Mouse (Mus musculus) limb, embryonic 13.5 days (tissue): ENCODE results near the gene Rfx6. TPM values are rescaled to one million over a fixed set of nuclear protein-coding genes. Genes with fewer than 3 reads are reported as not detected.
A peak's percentile ranks its signal among the peaks of the same experiment; 100 is the strongest.

Experiments
- ATAC-seq: fragments of 200-750 bp; cut with Nextera tagmentation; 2 replicates; pipeline ENCODE4 v1.8.0; 2017; ENCODE audit warnings: low read depth, moderate number of reproducible peaks, moderate TSS enrichment; ENCODE audit not compliant: low FRiP score
- H3K27ac ChIP-seq: fragments of 300-500 bp; sonication (generic); 2 replicates; pipeline ENCODE4 v1.5.1; 2015; ENCODE audit warnings: inconsistent platforms, mild to moderate bottlenecking, moderate library complexity
- H3K27me3 ChIP-seq: fragments of 300-500 bp; sonication (generic); 2 replicates; pipeline ENCODE4 v1.6.1; 2015; ENCODE audit warnings: mild to moderate bottlenecking, inconsistent platforms
- H3K36me3 ChIP-seq: fragments of 300-500 bp; sonication (generic); 2 replicates; pipeline ENCODE4 v1.6.1; 2015; ENCODE audit warnings: inconsistent platforms, mild to moderate bottlenecking, moderate library complexity
- H3K4me1 ChIP-seq: fragments of 300-500 bp; sonication (generic); 2 replicates; pipeline ENCODE4 v1.6.1; 2015; ENCODE audit warnings: inconsistent platforms
- H3K4me2 ChIP-seq: fragments of 300-500 bp; sonication (generic); replicated peaks from 2 replicates; pipeline ENCODE4 v1.6.1; 2015; ENCODE audit warnings: inconsistent platforms, mild to moderate bottlenecking, moderate library complexity
- H3K4me3 ChIP-seq: fragments of 300-500 bp; sonication (generic); 2 replicates; pipeline ENCODE4 v1.5.1; 2015; ENCODE audit warnings: moderate library complexity, mild to moderate bottlenecking, inconsistent platforms
- H3K9ac ChIP-seq: fragments of 300-500 bp; sonication (generic); 2 replicates; pipeline ENCODE4 v1.6.1; 2015; ENCODE audit warnings: mild to moderate bottlenecking, inconsistent platforms
- H3K9me3 ChIP-seq: fragments of 300-500 bp; sonication (generic); 2 replicates; pipeline ENCODE4 v1.6.1; 2016; ENCODE audit warnings: inconsistent platforms
- WGBS: fragments of 180-500 bp; shearing (Covaris S2); methylation state at CpG from one replicate; pipeline ENCODE4 v1.1.7; 2015; 5-methylcytosine and 5-hydroxymethylcytosine counted together
- polyA plus RNA-seq: library from polyadenylated mRNA; unstranded; fragments of >200 nt; fragmentation: Nextera tagmentation; extraction: Ambion mirVana; gene quantifications from 2 replicates; pipeline ENCODE4 v1.2.1, GENCODE M21; 2015

Gene Rfx6
- polyA plus RNA-seq, result not detected in 2 replicates

DNA sequence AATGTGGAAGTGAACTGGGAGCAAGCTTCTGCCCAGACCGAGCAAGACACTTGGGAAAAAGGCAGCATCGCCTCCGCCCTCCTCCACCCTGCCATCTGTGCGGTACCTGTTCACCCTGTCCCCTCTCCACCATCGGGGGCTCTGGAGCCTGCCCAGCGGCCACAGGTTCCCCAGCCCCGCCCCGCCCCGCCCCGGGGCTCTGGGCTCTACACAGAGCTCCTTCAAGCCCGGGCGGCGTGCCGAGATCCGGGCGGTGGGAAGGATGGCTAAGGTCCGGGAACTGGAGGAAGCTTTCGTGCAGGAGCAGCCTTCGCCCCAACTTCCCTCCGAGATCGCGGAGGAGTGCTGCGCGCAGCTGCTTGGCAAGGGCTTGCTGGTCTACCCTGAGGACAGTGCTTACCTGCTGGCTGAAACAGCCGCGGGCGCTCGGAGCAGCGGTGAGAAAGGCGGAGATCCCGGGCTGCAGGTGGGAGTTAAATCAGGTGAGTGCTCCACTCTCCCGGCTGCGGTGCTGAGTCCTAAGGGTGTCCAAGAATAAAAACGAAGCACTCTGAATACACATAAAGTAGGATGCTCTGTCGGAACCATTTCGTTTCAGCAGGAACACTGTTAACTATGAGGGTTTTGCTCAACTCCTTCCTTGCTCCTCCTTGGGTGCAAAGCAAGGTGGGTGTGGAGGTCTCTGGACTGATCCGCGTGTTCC is at the start of gene Rfx6:
Rfx6 (plus strand) TSS at position 209 of the 703 bp plus-strand sequence.
- Histone ChIP-seq H3K4me3 (peak within 1 kb of the TSS; percentile 48), H3K9ac (peak within 1 kb of the TSS; percentile 36), H3K4me2 (peak within 1 kb of the TSS; percentile 79), H3K9me3 (no peaks in the 10 kb centered on the region), H3K4me1 (peaks cover 11% of the 10 kb centered on the region), H3K36me3 (no peaks in the 10 kb centered on the region), H3K27ac (no peak within 1 kb of the TSS), H3K27me3 (peaks cover 37% of the 10 kb centered on the region)
- WGBS, result 1% methylated on average over 38 of the region's 38 CpGs
- ATAC-seq, result no peak

DNA sequence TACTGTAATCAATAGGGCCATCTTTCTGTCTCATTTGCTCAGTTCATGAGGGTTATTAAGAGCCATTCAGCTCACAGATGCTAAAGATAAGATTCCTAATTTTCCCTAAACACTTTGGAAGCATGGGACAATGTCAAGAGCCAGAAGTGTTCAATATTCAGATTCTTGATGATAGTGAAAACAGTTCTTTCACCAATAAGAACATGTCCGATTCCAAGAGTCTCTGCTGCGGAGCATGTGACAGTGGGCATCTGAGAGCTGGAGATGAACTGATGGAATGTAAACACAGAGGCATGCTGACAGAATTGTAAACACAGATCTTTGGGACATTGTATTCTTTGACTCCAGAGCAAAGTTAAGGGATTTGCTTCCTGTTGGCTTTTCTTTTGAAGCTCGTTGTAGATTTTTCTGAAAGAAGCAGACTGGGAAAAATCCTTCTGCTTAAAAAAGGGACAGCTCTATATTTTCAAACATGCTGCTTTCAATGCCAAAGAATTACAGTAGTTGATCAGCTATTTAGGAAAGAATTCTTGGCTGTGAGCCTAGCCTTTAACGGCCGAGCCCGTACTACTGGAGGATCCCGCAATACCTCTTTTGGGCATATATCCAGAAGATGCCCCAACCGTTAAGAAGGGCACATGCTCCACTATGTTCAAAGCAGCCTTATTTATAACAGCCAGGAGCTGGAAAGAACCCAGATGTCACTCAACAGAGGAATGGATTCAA is 46.0 kb upstream of the Rfx6 start, which contains the start of gene Gprc6a:
Gprc6a (minus strand) TSS at position 51 of the 726 bp plus-strand sequence.
- WGBS, result 72% methylated on average over 8 of the region's 8 CpGs
- Histone ChIP-seq H3K9me3 (no peaks in the 10 kb centered on the region), H3K4me2 (no peak within 1 kb of the TSS), H3K27ac (no peak within 1 kb of the TSS), H3K36me3 (no peaks in the 10 kb centered on the region), H3K9ac (no peak within 1 kb of the TSS), H3K27me3 (no peaks in the 10 kb centered on the region), H3K4me3 (no peak within 1 kb of the TSS), H3K4me1 (no peaks in the 10 kb centered on the region)
- ATAC-seq, result no peak

DNA sequence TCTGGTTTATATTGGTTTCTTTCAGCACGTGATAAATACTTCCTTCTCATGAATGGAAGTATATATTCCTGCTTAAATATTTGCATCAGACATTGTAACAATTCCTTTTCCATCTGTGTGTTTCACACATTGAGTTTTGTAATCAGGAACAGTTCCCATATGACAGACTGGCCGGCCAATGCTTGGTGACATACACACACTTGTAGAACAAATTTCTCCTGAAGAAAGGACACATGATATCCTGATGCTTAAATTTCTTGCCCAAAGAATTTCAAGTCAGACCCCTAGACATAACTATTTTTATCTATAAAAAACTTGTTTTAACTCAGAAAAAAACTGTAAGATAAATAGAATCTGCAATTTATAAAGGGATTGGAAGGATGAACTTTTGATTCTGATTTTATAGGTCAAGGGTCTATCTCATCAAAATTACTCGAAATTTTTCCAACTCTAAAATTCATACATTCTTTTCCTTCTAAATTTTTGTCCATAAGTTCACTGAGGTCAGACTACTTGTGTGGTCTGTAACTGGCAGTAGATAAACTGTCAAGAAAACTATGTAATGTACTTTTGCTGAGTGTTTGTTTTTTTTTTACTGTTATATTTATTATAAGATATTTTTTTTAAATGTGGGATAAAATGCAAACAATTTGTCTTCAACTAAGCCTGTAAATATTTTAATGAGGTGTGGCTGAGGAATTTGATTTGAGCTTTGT is 27.9 kb upstream of the Rfx6 start:
- Histone ChIP-seq H3K4me2 (no peak overlapping the region), H3K36me3 (no peaks in the 10 kb centered on the region), H3K9ac (no peak overlapping the region), H3K4me1 (no peaks in the 10 kb centered on the region), H3K4me3 (no peak overlapping the region), H3K9me3 (no peaks in the 10 kb centered on the region), H3K27ac (no peak overlapping the region), H3K27me3 (no peaks in the 10 kb centered on the region)
- no peak for ATAC-seq
- 58% methylated on average over 3 of the region's 3 CpGs for WGBS

DNA sequence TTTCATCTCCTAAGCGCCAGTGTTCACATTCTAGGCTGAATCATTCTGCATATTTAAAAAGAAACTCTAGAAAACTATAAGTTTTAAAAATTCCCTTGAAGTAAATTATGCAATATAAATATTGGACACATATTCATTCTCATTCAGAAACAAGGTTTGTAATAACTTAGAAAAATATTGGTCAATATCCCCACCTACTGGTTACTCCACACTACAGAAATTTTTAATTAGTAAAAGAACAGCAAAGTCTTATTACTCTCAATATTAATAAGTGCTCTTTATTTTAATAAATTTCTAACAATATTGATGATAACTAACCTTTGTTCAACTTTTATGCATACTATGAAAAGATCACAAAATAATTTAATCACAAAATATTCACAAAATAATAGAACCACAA is 20.2 kb upstream of the Rfx6 start:
- H3K4me3 ChIP-seq, result no peak overlapping the region
- no peak overlapping the region for H3K27ac ChIP-seq
- ATAC-seq, result no peak
- H3K9ac ChIP-seq, result no peak overlapping the region
- 64% methylated on average over 1 of the region's 1 CpGs for WGBS
- no peaks in the 10 kb centered on the region for H3K36me3 ChIP-seq
- no peak overlapping the region for H3K4me2 ChIP-seq
- H3K9me3 ChIP-seq, result no peaks in the 10 kb centered on the region
- no peaks in the 10 kb centered on the region for H3K27me3 ChIP-seq
- H3K4me1 ChIP-seq, result no peaks in the 10 kb centered on the region

DNA sequence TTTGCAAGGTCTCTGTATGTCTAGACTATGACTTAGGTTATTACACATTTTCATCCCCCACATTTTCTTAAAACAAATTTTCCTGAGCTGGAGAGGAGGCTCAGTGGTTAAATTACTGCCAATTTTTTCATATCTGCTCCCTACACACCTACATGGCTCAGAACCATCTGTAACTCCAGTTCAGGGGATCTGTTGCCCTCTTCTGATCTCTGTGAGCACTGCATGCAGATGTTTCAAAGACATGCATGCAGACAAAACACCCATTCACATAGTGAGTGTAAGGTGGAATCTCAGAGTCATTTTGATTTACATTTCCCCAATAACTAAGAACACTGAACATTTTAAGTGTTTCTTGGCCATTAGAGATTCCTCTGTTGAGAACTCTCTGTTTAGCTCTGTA is 8.2 kb upstream of the Rfx6 start:
- H3K4me3 ChIP-seq, result no peak overlapping the region
- H3K4me2 ChIP-seq, result no peak overlapping the region
- no peaks in the 10 kb centered on the region for H3K4me1 ChIP-seq
- ATAC-seq, result no peak
- no peak overlapping the region for H3K9ac ChIP-seq
- H3K27me3 ChIP-seq, result no peaks in the 10 kb centered on the region
- no peaks in the 10 kb centered on the region for H3K36me3 ChIP-seq
- H3K27ac ChIP-seq, result no peak overlapping the region
- H3K9me3 ChIP-seq, result no peaks in the 10 kb centered on the region

DNA sequence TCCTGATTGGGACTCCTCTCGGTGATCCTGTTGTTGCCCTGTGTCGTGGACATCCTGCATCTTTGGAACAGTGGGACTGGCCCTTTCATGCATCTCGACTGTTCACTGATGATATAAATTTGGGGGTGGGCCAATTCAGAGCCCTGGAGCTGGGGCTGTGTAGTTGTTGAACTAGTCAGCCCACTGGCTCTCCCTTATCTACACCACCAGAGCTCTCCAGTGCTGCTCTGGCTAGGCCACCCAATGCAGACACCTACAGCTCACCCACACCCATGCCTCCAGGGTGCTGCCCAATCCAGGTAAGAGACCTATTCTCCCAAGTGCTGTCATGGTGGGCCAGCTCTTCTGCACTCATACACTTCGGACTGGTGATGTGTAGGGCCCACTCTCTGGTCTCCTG is 6.0 kb upstream of the Rfx6 start:
- Histone ChIP-seq H3K36me3 (no peaks in the 10 kb centered on the region), H3K9ac (no peak overlapping the region), H3K4me3 (no peak overlapping the region), H3K4me2 (no peak overlapping the region), H3K4me1 (no peaks in the 10 kb centered on the region), H3K27ac (no peak overlapping the region), H3K27me3 (peaks cover 13% of the 10 kb centered on the region), H3K9me3 (no peaks in the 10 kb centered on the region)
- 86% methylated on average over 4 of the region's 4 CpGs for WGBS
- peak; percentile 32; the same call in 1 of the 2 replicates for ATAC-seq

DNA sequence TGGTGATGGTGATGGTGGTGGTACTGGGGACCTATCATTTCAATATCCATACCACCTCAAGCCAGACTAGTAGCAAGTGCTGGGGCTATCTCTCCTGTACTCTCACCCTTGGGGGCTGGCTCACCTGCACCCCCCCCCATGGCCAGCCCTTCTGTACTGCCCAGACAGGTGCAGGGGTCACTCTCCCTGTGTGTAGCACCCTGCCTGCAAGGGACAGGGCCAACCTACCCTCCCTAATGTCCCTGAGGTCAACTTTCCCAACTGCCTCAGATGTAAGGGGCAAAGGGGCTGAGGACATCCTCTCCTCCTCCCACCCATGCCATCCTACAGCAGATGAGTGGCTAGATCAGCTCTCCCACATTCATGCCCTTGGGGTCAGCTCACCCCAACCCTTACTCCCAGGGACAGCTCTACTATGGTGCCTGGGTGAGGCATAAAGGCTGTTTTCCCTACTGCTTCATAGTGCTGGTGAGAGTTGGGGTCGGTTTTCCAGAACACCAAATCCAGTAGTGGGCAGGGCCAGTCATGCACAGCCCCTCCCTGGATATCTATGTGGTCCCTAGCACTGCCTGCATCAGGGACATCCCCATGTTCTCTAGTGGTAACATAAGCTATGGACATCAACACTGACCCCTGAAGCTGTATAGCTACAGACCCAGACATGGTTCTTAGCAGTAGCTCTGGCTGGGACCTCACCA is 5.3 kb upstream of the Rfx6 start:
- WGBS, result 47% methylated on average over 1 of the region's 1 CpGs
- ATAC-seq, result peak; percentile 32

DNA sequence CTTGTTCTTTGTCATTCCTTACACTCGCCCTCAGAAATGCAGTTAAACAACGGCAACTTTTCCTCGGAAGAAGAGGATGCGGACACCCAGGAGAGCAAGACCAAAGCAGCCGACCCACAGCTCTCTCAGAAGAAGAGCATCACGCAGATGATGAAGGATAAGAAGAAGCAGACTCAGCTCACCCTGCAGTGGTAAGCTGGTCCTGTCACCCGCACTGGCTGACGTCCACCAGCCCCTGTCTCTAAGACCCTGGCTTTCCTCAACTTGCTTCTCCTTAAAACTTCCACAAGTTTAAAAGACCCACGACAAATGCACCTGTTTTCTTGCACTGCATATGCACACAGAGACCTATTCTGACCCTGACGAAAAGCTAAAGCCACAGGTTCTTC is 689 bp downstream of the Rfx6 start:
- H3K9me3 ChIP-seq, result no peaks in the 10 kb centered on the region
- no peak overlapping the region for H3K27ac ChIP-seq
- peak overlapping the region; percentile 48 for H3K4me3 ChIP-seq
- no peaks in the 10 kb centered on the region for H3K36me3 ChIP-seq
- H3K9ac ChIP-seq, result no peak overlapping the region
- H3K4me1 ChIP-seq, result peaks cover 11% of the 10 kb centered on the region
- 5% methylated on average over 10 of the region's 10 CpGs for WGBS
- no peak for ATAC-seq
- peak overlapping the region; percentile 79 for H3K4me2 ChIP-seq
- H3K27me3 ChIP-seq, result peaks cover 37% of the 10 kb centered on the region

More for the DNA sequence above, 5.3 kb upstream of the Rfx6 start:
- peaks cover 2% of the 10 kb centered on the region; the same call in 1 of the 2 replicates for H3K4me1 ChIP-seq
- H3K27me3 ChIP-seq, result peaks cover 19% of the 10 kb centered on the region
- no peaks in the 10 kb centered on the region for H3K9me3 ChIP-seq
- H3K4me2 ChIP-seq, result no peak overlapping the region
- H3K27ac ChIP-seq, result no peak overlapping the region
- no peak overlapping the region for H3K4me3 ChIP-seq
- H3K36me3 ChIP-seq, result no peaks in the 10 kb centered on the region
- no peak overlapping the region for H3K9ac ChIP-seq

DNA sequence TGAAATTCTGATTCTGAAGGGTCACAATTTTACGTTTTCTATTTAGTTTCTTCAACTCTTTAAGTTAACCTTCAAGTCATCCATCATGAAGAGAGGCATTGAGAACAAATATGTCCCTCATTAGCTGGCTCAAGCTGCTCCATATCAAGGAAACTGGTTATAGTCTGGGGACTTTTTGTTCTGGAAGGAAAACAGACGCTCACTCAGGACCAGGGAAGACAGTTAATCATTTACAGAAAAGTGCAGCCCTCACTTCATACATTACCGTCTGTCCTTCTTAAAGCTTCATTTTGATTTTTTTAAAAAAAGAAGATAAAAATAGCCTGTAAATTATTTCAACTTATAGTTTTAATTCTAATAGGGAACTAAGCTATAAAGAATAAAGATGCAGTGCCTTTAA is 43.3 kb downstream of the Rfx6 start:
- no peaks in the 10 kb centered on the region for H3K9me3 ChIP-seq
- no peaks in the 10 kb centered on the region for H3K4me1 ChIP-seq
- H3K4me2 ChIP-seq, result no peak overlapping the region
- no peak overlapping the region for H3K9ac ChIP-seq
- no peak overlapping the region for H3K4me3 ChIP-seq
- no peaks in the 10 kb centered on the region for H3K36me3 ChIP-seq
- H3K27me3 ChIP-seq, result no peaks in the 10 kb centered on the region
- no peak overlapping the region for H3K27ac ChIP-seq
- no peak for ATAC-seq
- 17% methylated on average over 3 of the region's 3 CpGs for WGBS

DNA sequence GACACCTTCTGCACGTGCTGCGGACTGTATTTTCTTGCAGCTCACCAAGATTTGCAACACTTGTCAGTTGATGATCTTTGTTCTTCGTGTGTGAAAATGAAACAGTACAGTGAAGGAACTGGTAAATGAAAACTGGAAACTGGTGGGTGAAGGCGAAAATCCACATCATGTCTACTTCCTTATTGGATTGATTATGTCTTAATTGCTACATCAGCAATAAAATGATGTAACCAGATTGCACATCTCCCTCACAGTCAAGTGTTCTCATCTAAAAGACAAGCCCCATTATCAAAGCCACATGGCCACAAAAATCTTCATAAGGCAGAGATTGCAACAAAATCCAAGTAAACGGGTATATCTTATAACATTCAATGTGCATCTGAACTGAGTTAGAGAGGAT is 83.9 kb downstream of the Rfx6 start:
- Histone ChIP-seq H3K27ac (no peak overlapping the region), H3K9ac (no peak overlapping the region), H3K4me1 (no peaks in the 10 kb centered on the region), H3K4me2 (no peak overlapping the region), H3K4me3 (no peak overlapping the region), H3K27me3 (no peaks in the 10 kb centered on the region), H3K36me3 (no peaks in the 10 kb centered on the region), H3K9me3 (no peaks in the 10 kb centered on the region)
- WGBS, result 75% methylated on average over 5 of the region's 5 CpGs
- ATAC-seq, result no peak

DNA sequence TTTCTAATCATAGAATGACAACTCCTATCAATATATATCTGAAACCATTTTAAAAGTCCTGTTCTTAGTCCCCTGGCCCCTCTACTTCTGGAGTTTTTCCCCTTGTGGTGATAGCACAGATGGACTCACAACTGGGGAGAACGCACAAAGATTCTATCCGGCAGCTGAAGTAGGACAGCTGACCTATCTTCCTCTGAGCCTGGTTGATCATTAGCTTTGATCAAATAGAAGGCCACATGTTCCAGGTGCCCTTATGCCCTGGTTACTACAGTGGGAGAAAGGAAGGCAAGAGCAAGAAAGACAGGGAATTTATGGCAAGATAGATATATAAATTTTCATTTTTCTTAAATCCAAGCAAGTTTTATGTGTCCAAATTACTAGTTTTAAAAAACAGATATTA is 85.7 kb downstream of the Rfx6 start:
- no peak overlapping the region for H3K4me3 ChIP-seq
- H3K9ac ChIP-seq, result no peak overlapping the region
- 76% methylated on average over 2 of the region's 2 CpGs for WGBS
- H3K27ac ChIP-seq, result no peak overlapping the region
- no peaks in the 10 kb centered on the region for H3K9me3 ChIP-seq
- no peaks in the 10 kb centered on the region for H3K36me3 ChIP-seq
- ATAC-seq, result no peak
- H3K27me3 ChIP-seq, result no peaks in the 10 kb centered on the region
- no peak overlapping the region for H3K4me2 ChIP-seq
- H3K4me1 ChIP-seq, result no peaks in the 10 kb centered on the region

DNA sequence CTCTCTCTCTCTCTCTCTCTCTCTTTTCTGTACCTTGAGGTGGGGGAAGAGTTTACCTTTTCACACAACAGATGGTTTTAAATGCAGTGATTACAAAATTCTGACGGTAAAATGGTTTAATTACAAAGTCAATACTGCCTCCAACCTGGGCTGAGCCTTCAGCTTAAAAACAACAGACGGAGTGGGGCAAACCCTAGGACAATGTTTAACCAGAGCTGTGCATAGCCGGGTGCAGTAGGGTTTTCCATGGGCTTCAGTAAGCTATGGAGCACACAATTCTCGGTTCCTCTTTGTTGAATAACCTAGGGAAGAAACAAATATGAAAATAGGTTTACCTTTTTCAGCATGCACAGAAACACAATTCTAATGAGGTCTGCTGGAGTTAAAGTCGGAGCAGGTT is 90.9 kb downstream of the Rfx6 start:
- H3K36me3 ChIP-seq, result no peaks in the 10 kb centered on the region
- H3K27me3 ChIP-seq, result no peaks in the 10 kb centered on the region
- no peak overlapping the region for H3K4me2 ChIP-seq
- WGBS, result 61% methylated on average over 5 of the region's 5 CpGs
- no peak overlapping the region for H3K9ac ChIP-seq
- ATAC-seq, result no peak
- no peak overlapping the region for H3K27ac ChIP-seq
- H3K4me1 ChIP-seq, result no peaks in the 10 kb centered on the region
- H3K4me3 ChIP-seq, result no peak overlapping the region
- H3K9me3 ChIP-seq, result no peaks in the 10 kb centered on the region
